Mouse (Mus musculus): ENCODE measurements at regions not wholly inside any gene's neighbourhood (a gene's known extent, or its start where the extent isn't known, plus 50 kb on each side); places are given as distances from the start of the nearest gene placed in this dataset.

GRCm38 (mm10) chr5:106082891-106083290, 206.5 kb downstream of the Zfp326 start:
- TF ChIP-seq POLR2A (IDR thresholded peaks at IDR 0.05; ENCODE audit: insufficient read depth, low read depth, low read length): no peak
- TF ChIP-seq CTCF (IDR thresholded peaks at IDR 0.05; ENCODE audit: insufficient read depth, low read depth, low read length): no peak
- WGBS: 85% methylated on average over 7 of the region's 7 CpGs
- Histone ChIP-seq H3K4me1 (ENCODE audit: control insufficient read depth, insufficient read depth, low read length) (no peaks in the 10 kb centered on the region), H3K27ac (ENCODE audit: insufficient read depth, low read depth, low read length) (no peak overlapping the region), H3K4me3 (ENCODE audit: insufficient read depth, low read depth, low read length) (no peak overlapping the region)

GRCm38 (mm10) chr5:106067124-106067551, 190.8 kb downstream of the Zfp326 start:
- Histone ChIP-seq H3K4me3 (ENCODE audit: insufficient read depth, low read depth, low read length) (no peak overlapping the region), H3K27ac (ENCODE audit: insufficient read depth, low read depth, low read length) (no peak overlapping the region), H3K4me1 (ENCODE audit: control insufficient read depth, insufficient read depth, low read length) (no peaks in the 10 kb centered on the region)
- WGBS: 42% methylated on average over 9 of the region's 9 CpGs
- TF ChIP-seq POLR2A (IDR thresholded peaks at IDR 0.05; ENCODE audit: insufficient read depth, low read depth, low read length) (no peak), CTCF (IDR thresholded peaks at IDR 0.05; ENCODE audit: insufficient read depth, low read depth, low read length) (no peak)

DNA sequence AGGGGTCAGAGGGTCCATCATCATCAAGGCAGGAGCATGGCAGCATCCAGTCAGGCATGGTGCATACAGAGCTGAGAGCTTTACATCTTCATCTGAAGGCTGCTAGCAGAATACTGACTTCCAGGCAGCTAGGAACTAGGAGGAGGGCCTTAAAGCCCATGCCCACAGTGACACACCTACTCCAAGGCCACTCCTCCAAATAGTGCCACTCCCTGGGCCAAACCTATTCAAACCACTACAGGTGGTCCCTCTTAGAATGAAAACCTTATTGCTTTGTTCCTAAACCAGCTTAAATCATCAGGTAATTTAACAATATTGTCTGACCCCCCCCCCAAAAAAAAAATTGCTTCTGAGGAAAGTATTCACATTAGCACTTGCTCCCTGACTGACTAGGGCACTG, 190.3 kb downstream of the Zfp326 start:
- no peak overlapping the region for H3K4me3 ChIP-seq (ENCODE audit: insufficient read depth, low read depth, low read length)
- H3K4me1 ChIP-seq (ENCODE audit: control insufficient read depth, insufficient read depth, low read length): no peaks in the 10 kb centered on the region
- TF ChIP-seq POLR2A (IDR thresholded peaks at IDR 0.05; ENCODE audit: insufficient read depth, low read depth, low read length): no peak
- no peak for TF ChIP-seq CTCF (IDR thresholded peaks at IDR 0.05; ENCODE audit: insufficient read depth, low read depth, low read length)
- H3K27ac ChIP-seq (ENCODE audit: insufficient read depth, low read depth, low read length): no peak overlapping the region

- WGBS: 89% methylated on average over 7 of the region's 7 CpGs
- no peak overlapping the region for H3K27ac ChIP-seq (ENCODE audit: insufficient read depth, low read depth, low read length)
- TF ChIP-seq POLR2A (IDR thresholded peaks at IDR 0.05; ENCODE audit: insufficient read depth, low read depth, low read length) (no peak), CTCF (IDR thresholded peaks at IDR 0.05; ENCODE audit: insufficient read depth, low read depth, low read length) (no peak)
- H3K4me1 ChIP-seq (ENCODE audit: control insufficient read depth, insufficient read depth, low read length): no peaks in the 10 kb centered on the region
- H3K4me3 ChIP-seq (ENCODE audit: insufficient read depth, low read depth, low read length): no peak overlapping the region
These were observed 188.0 kb downstream of the Zfp326 start for GRCm38 (mm10) chr5:106064366-106064765.

DNA sequence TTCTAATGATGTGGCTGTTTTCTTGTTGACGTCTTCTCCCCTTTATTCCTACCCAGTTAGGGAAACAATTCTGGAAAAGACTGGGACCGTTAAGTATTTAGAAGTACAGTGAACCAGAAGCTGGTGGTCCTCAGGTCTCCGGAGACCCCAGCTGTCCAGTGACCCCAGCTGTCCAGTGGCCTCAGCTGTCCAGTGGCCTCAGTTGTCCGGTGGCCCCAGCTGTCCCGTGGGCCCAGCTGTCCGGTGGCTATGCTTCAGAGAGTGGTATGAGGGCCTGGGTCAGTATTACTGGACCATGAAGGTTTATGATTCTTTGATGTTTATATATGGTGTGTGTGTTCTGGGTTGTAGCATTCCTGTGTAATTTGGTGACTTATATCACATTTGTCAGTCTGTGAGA, 186.6 kb downstream of the Zfp326 start:
- TF ChIP-seq CTCF (IDR thresholded peaks at IDR 0.05; ENCODE audit: insufficient read depth, low read depth, low read length) (no peak), POLR2A (IDR thresholded peaks at IDR 0.05; ENCODE audit: insufficient read depth, low read depth, low read length) (no peak)
- Histone ChIP-seq H3K27ac (ENCODE audit: insufficient read depth, low read depth, low read length) (no peak overlapping the region), H3K4me1 (ENCODE audit: control insufficient read depth, insufficient read depth, low read length) (no peaks in the 10 kb centered on the region), H3K4me3 (ENCODE audit: insufficient read depth, low read depth, low read length) (no peak overlapping the region)
- 87% methylated on average over 6 of the region's 6 CpGs for WGBS

GRCm38 (mm10) chr5:106056631-106057030, 180.3 kb downstream of the Zfp326 start:
- WGBS: 70% methylated on average over 9 of the region's 9 CpGs
- no peak overlapping the region for H3K4me3 ChIP-seq (ENCODE audit: insufficient read depth, low read depth, low read length)
- peaks cover 6% of the 10 kb centered on the region; the same call in 1 of the 2 replicates for H3K4me1 ChIP-seq (ENCODE audit: control insufficient read depth, insufficient read depth, low read length)
- TF ChIP-seq POLR2A (IDR thresholded peaks at IDR 0.05; ENCODE audit: insufficient read depth, low read depth, low read length) (no peak), CTCF (IDR thresholded peaks at IDR 0.05; ENCODE audit: insufficient read depth, low read depth, low read length) (no peak)
- H3K27ac ChIP-seq (ENCODE audit: insufficient read depth, low read depth, low read length): no peak overlapping the region

- Histone ChIP-seq H3K4me3 (ENCODE audit: insufficient read depth, low read depth, low read length) (no peak overlapping the region), H3K4me1 (ENCODE audit: control insufficient read depth, insufficient read depth, low read length) (peaks cover 6% of the 10 kb centered on the region; the same call in 1 of the 2 replicates), H3K27ac (ENCODE audit: insufficient read depth, low read depth, low read length) (no peak overlapping the region)
- WGBS: 14% methylated on average over 8 of the region's 8 CpGs
- no peak for TF ChIP-seq POLR2A (IDR thresholded peaks at IDR 0.05; ENCODE audit: insufficient read depth, low read depth, low read length)
- TF ChIP-seq CTCF (IDR thresholded peaks at IDR 0.05; ENCODE audit: insufficient read depth, low read depth, low read length): no peak
These were observed 178.9 kb downstream of the Zfp326 start for GRCm38 (mm10) chr5:106055221-106055620.

GRCm38 (mm10) chr5:106051026-106051425, 174.7 kb downstream of the Zfp326 start:
- Histone ChIP-seq H3K4me1 (ENCODE audit: control insufficient read depth, insufficient read depth, low read length) (peaks cover 6% of the 10 kb centered on the region; the same call in 1 of the 2 replicates), H3K4me3 (ENCODE audit: insufficient read depth, low read depth, low read length) (no peak overlapping the region), H3K27ac (ENCODE audit: insufficient read depth, low read depth, low read length) (no peak overlapping the region)
- no peak for TF ChIP-seq POLR2A (IDR thresholded peaks at IDR 0.05; ENCODE audit: insufficient read depth, low read depth, low read length)
- WGBS: 96% methylated on average over 8 of the region's 8 CpGs

GRCm38 (mm10) chr5:106044878-106045585, 168.7 kb downstream of the Zfp326 start:
- Histone ChIP-seq H3K4me3 (ENCODE audit: insufficient read depth, low read depth, low read length) (no peak overlapping the region), H3K4me1 (ENCODE audit: control insufficient read depth, insufficient read depth, low read length) (no peaks in the 10 kb centered on the region), H3K27ac (ENCODE audit: insufficient read depth, low read depth, low read length) (no peak overlapping the region)
- TF ChIP-seq POLR2A (IDR thresholded peaks at IDR 0.05; ENCODE audit: insufficient read depth, low read depth, low read length) (no peak), CTCF (IDR thresholded peaks at IDR 0.05; ENCODE audit: insufficient read depth, low read depth, low read length) (no peak)
- 43% methylated on average over 12 of the region's 12 CpGs for WGBS
